Mouse (Mus musculus): ENCODE results near the gene Pdgfra. TPM values are rescaled to one million over a fixed set of nuclear protein-coding genes. Genes with fewer than 3 reads are reported as not detected.

Gene Pdgfra
- 10 to 100 TPM; 31.8 to 32.3 TPM for total RNA-seq (2021)

GRCm38 (mm10) chr5:75152021-75152425 is at the start of gene Pdgfra:
Gene Pdgfra, plus strand, starts transcription at chr5:75152292.
- DNase-seq (ENCODE audit: low spot score) = no peak

GRCm38 (mm10) chr5:75106511-75106910 is 45.6 kb upstream of the Pdgfra start:
- no peak for DNase-seq (ENCODE audit: low spot score)
- intact Hi-C loops (cut with DNase I) = no loop called here

More at GRCm38 (mm10) chr5:75152021-75152425, at the start of gene Pdgfra:
- intact Hi-C loops (cut with DNase I) = loop anchor here (10.0 kb wide), 3 partner anchors 447 to 1087 kb away; partner anchors contain the start of genes Lnx1 and Usp46

GRCm38 (mm10) chr5:75109368-75109767 is 42.7 kb upstream of the Pdgfra start:
- no peak for DNase-seq (ENCODE audit: low spot score)
- intact Hi-C loops (cut with DNase I) = no loop called here

GRCm38 (mm10) chr5:75111781-75112180 is 40.3 kb upstream of the Pdgfra start:
- intact Hi-C loops (cut with DNase I) = no loop called here
- DNase-seq (ENCODE audit: low spot score) = no peak

GRCm38 (mm10) chr5:75118840-75119239 is 33.3 kb upstream of the Pdgfra start:
- no peak for DNase-seq (ENCODE audit: low spot score)
- intact Hi-C loops (cut with DNase I) = no loop called here

- peak; percentile 58 for DNase-seq (ENCODE audit: low spot score)
- intact Hi-C loops (cut with DNase I) = loop anchor here (5.0 kb wide), 1 partner anchor 64 kb away; no protein-coding TSS in a partner anchor
These were observed 30.4 kb upstream of the Pdgfra start for GRCm38 (mm10) chr5:75121646-75122045.

GRCm38 (mm10) chr5:75134681-75135080 is 17.4 kb upstream of the Pdgfra start:
- intact Hi-C loops (cut with DNase I) = no loop called here
- DNase-seq (ENCODE audit: low spot score) = no peak

GRCm38 (mm10) chr5:75143092-75143491 is 9.0 kb upstream of the Pdgfra start:
- DNase-seq (ENCODE audit: low spot score) = no peak
- intact Hi-C loops (cut with DNase I) = loop anchor here (1.0 kb wide), 2 partner anchors 182 to 199 kb away; no protein-coding TSS in a partner anchor

- no peak for DNase-seq (ENCODE audit: low spot score)
- intact Hi-C loops (cut with DNase I) = loop anchor here (1.0 to 2.0 kb wide), 3 partner anchors 63 to 199 kb away; no protein-coding TSS in a partner anchor
These were observed 8.3 kb upstream of the Pdgfra start for GRCm38 (mm10) chr5:75143767-75144166.

GRCm38 (mm10) chr5:75145341-75145740 is 6.8 kb upstream of the Pdgfra start:
- intact Hi-C loops (cut with DNase I) = loop anchor here (2.0 kb wide), 1 partner anchor 65 kb away; no protein-coding TSS in a partner anchor

GRCm38 (mm10) chr5:75146469-75146868 is 5.6 kb upstream of the Pdgfra start:
- no peak for DNase-seq (ENCODE audit: low spot score)
- intact Hi-C loops (cut with DNase I) = no loop called here

More at GRCm38 (mm10) chr5:75145341-75145740, 6.8 kb upstream of the Pdgfra start:
- no peak for DNase-seq (ENCODE audit: low spot score)

GRCm38 (mm10) chr5:75148343-75149127 is 3.6 kb upstream of the Pdgfra start:
- peak; percentile 56 for DNase-seq (ENCODE audit: low spot score)

GRCm38 (mm10) chr5:75149380-75149779 is 2.7 kb upstream of the Pdgfra start:
- DNase-seq (ENCODE audit: low spot score) = no peak
- intact Hi-C loops (cut with DNase I) = no loop called here

More at GRCm38 (mm10) chr5:75148343-75149127, 3.6 kb upstream of the Pdgfra start:
- intact Hi-C loops (cut with DNase I) = no loop called here

- DNase-seq (ENCODE audit: low spot score) = no peak
- intact Hi-C loops (cut with DNase I) = loop anchor here (10.0 kb wide), 3 partner anchors 445 to 1085 kb away; partner anchors contain the start of genes Lnx1 and Usp46
These were observed 2.2 kb upstream of the Pdgfra start for GRCm38 (mm10) chr5:75149880-75150279.

- no peak for DNase-seq (ENCODE audit: low spot score)
- intact Hi-C loops (cut with DNase I) = loop anchor here (10.0 kb wide), 3 partner anchors 446 to 1086 kb away; partner anchors contain the start of genes Lnx1 and Usp46
These were observed 1.6 kb upstream of the Pdgfra start for GRCm38 (mm10) chr5:75150341-75150981.

- peak; percentile 70 for DNase-seq (ENCODE audit: low spot score)
- intact Hi-C loops (cut with DNase I) = loop anchor here (10.0 kb wide), 3 partner anchors 447 to 1087 kb away; partner anchors contain the start of genes Lnx1 and Usp46
These were observed 769 bp upstream of the Pdgfra start for GRCm38 (mm10) chr5:75151146-75151900.

GRCm38 (mm10) chr5:75152791-75153625 is 916 bp downstream of the Pdgfra start:
- intact Hi-C loops (cut with DNase I) = loop anchor here (10.0 kb wide), 3 partner anchors 448 to 1088 kb away; partner anchors contain the start of genes Lnx1 and Usp46
- DNase-seq (ENCODE audit: low spot score) = no peak

- intact Hi-C loops (cut with DNase I) = loop anchor here (10.0 kb wide), 3 partner anchors 449 to 1089 kb away; partner anchors contain the start of genes Lnx1 and Usp46
- no peak for DNase-seq (ENCODE audit: low spot score)
These were observed 1.5 kb downstream of the Pdgfra start for GRCm38 (mm10) chr5:75153626-75153960.
